ENCODE assay signal across 18 mouse cellular contexts in genomic region chr8:80918531-80918930, GRCm38 (mm10).
"Had no signal": no experiment of that assay in that cellular context is flagged by ENCODE, and none has a peak within 500 bp of the region (broad histone marks: within the 10 kb centered on the region; RNA-seq: fewer than 3 reads in every experiment).

No protein-coding gene starts in this region.

- H3K4me1 ChIP-seq: midbrain, embryonic 12.5 days had no signal

- DNase-seq: kidney, postnatal 25 days; liver, postnatal 0 days; lung, embryonic 14.5 days; retina, postnatal 1 day; right cerebral cortex, postnatal 25 days; spleen, adult 18-20 months; thymus, adult 2 months; thymus, postnatal 14 days; thymus, postnatal 4 days had no signal

- H3K4me3 ChIP-seq: layer of hippocampus, adult 2 months; limb, embryonic 10.5 days; limb, embryonic 13.5 days; midbrain, embryonic 12.5 days; midbrain, embryonic 15.5 days; neural tube, embryonic 13.5 days; stomach, embryonic 15.5 days had no signal

- H3K27ac ChIP-seq: kidney, postnatal 0 days; layer of hippocampus, adult 2 months; limb, embryonic 10.5 days; limb, embryonic 13.5 days; liver, embryonic 14.5 days; midbrain, embryonic 12.5 days; midbrain, embryonic 15.5 days; neural tube, embryonic 13.5 days; stomach, embryonic 15.5 days had no signal
